Mouse (Mus musculus) CH12.LX (cell line): ENCODE data around the gene Prkag1. TPM values are rescaled to one million over a fixed set of nuclear protein-coding genes. Genes with fewer than 3 reads are reported as not detected.

Experiments used
- DNase-seq: peaks from one replicate; pipeline ENCODE4 v3.0.0-alpha.2; 2013; ENCODE audit errors: extremely low read depth
- H3K27ac ChIP-seq: 2 replicates; pipeline ENCODE4 v1.5.1; 2012; ENCODE audit warnings: low read depth, mild to moderate bottlenecking, control low read depth, moderate library complexity; ENCODE audit not compliant: insufficient read depth
- H3K27me3 ChIP-seq: replicated peaks from 2 replicates; pipeline ENCODE3; 2012; ENCODE audit warnings: inconsistent platforms
- H3K36me3 ChIP-seq, 2 experiments: replicated peaks in 1 of 2; 2 replicates each; pipeline versions ENCODE3 to v1.6.1; 2012; ENCODE audit warnings: inconsistent platforms in 1 of 2, low read length in 1 of 2, mild to moderate bottlenecking in 1 of 2, mixed read lengths in 1 of 2, moderate library complexity in 1 of 2; ENCODE audit not compliant: control insufficient read depth in 1 of 2, insufficient read depth in 1 of 2
- H3K4me1 ChIP-seq, 2 experiments: 2 replicates each; pipeline ENCODE4 v1.6.1; 2012; ENCODE audit warnings: inconsistent platforms in 1 of 2, moderate library complexity in 1 of 2; ENCODE audit not compliant: insufficient read depth in 2 of 2, control insufficient read depth in 1 of 2
- H3K4me2 ChIP-seq: 2 replicates; pipeline ENCODE4 v1.6.1; 2012; ENCODE audit warnings: low read depth, mild to moderate bottlenecking, control low read depth; ENCODE audit not compliant: poor library complexity, insufficient read depth, severe bottlenecking
- H3K4me3 ChIP-seq, 3 experiments: fragments of 150-350 bp in 1 of 3; sonication (generic) in 1 of 3; replicated peaks in 1 of 3; 2 replicates each; pipeline versions ENCODE3 to v1.5.1; 2011 to 2012; ENCODE audit warnings: low read depth in 2 of 3, low read length in 2 of 3, mild to moderate bottlenecking in 2 of 3, moderate library complexity in 2 of 3, control low read depth in 1 of 3, improper control_type of control experiment in 1 of 3, inconsistent platforms in 1 of 3, mixed read lengths in 1 of 3; ENCODE audit not compliant: poor library complexity in 1 of 3
- H3K79me2 ChIP-seq: replicated peaks from 2 replicates; pipeline ENCODE4 v1.6.1; 2012; ENCODE audit warnings: mild to moderate bottlenecking, moderate library complexity; ENCODE audit not compliant: control insufficient read depth, poor library complexity, insufficient read depth, severe bottlenecking; ENCODE audit errors: extremely low read depth
- H3K9ac ChIP-seq: 2 replicates; pipeline ENCODE4 v1.6.1; 2012; ENCODE audit warnings: low read depth, mild to moderate bottlenecking, control low read depth, moderate library complexity; ENCODE audit not compliant: insufficient read depth
- H3K9me3 ChIP-seq: replicated peaks from 2 replicates; pipeline ENCODE3; 2012; ENCODE audit warnings: low read length, inconsistent platforms, mixed read lengths
- BHLHE40 ChIP-seq: IDR thresholded peaks from 2 replicates; pipeline ENCODE4 v1.6.1; 2011; ENCODE audit warnings: mild to moderate bottlenecking, low read depth, low read length, improper control_type of control experiment
- CHD1 ChIP-seq: IDR thresholded peaks from 2 replicates; pipeline ENCODE4 v1.6.1; 2012; ENCODE audit warnings: low read depth, low read length, improper control_type of control experiment, inconsistent platforms
- CTCF ChIP-seq, 2 experiments: IDR thresholded peaks in 1 of 2; conservative IDR thresholded peaks in 1 of 2; 2 replicates each; pipeline ENCODE4 v1.5.1; 2011 to 2012; ENCODE audit warnings: low read depth in 2 of 2, low read length in 2 of 2, improper control_type of control experiment in 1 of 2, inconsistent platforms in 1 of 2, mild to moderate bottlenecking in 1 of 2, moderate library complexity in 1 of 2
- ELF1 ChIP-seq: IDR thresholded peaks from 2 replicates; pipeline ENCODE4 v1.6.1; 2014; ENCODE audit warnings: low read depth, mild to moderate bottlenecking, inconsistent platforms, low read length, improper control_type of control experiment
- EP300 ChIP-seq: IDR thresholded peaks from 2 replicates; pipeline ENCODE4 v1.6.1; 2011; ENCODE audit warnings: low read length, improper control_type of control experiment
- GABPA ChIP-seq: IDR thresholded peaks from 2 replicates; pipeline ENCODE4 v1.6.1; 2012; ENCODE audit warnings: low read depth, low read length, improper control_type of control experiment, inconsistent platforms; ENCODE audit not compliant: insufficient replicate concordance
- HCFC1 ChIP-seq: IDR thresholded peaks from 2 replicates; pipeline ENCODE4 v1.6.1; 2012; ENCODE audit warnings: low read depth, mild to moderate bottlenecking, inconsistent platforms, low read length, improper control_type of control experiment
- IRF4 ChIP-seq: IDR thresholded peaks from 2 replicates; pipeline ENCODE4 v1.6.1; 2014; ENCODE audit warnings: low read depth, mild to moderate bottlenecking, inconsistent platforms, low read length, improper control_type of control experiment
- MAFK ChIP-seq: IDR thresholded peaks from 2 replicates; pipeline ENCODE4 v1.6.1; 2011; ENCODE audit warnings: low read length, improper control_type of control experiment; ENCODE audit not compliant: insufficient replicate concordance
- MAZ ChIP-seq: IDR thresholded peaks from 2 replicates; pipeline ENCODE4 v1.6.1; 2012; ENCODE audit warnings: low read depth, mild to moderate bottlenecking, inconsistent platforms, low read length, improper control_type of control experiment, moderate library complexity
- MYC ChIP-seq: IDR thresholded peaks from 2 replicates; pipeline ENCODE4 v1.6.1; 2011; ENCODE audit warnings: low read depth, mild to moderate bottlenecking, improper control_type of control experiment, low read length
- PAX5 ChIP-seq: IDR thresholded peaks from 2 replicates; pipeline ENCODE4 v1.6.1; 2012; ENCODE audit warnings: low read length, inconsistent platforms, mixed read lengths
- POLR2A ChIP-seq: IDR thresholded peaks from 2 replicates; pipeline ENCODE4 v1.6.1; 2011; ENCODE audit warnings: low read depth, mild to moderate bottlenecking, improper control_type of control experiment, low read length
- POLR2AphosphoS2 ChIP-seq: IDR thresholded peaks from 2 replicates; pipeline ENCODE4 v1.6.1; 2011; ENCODE audit warnings: low read depth, low read length, improper control_type of control experiment
- RAD21 ChIP-seq: IDR thresholded peaks from 2 replicates; pipeline ENCODE4 v1.6.1; 2011; ENCODE audit warnings: low read depth, mild to moderate bottlenecking, low read length, improper control_type of control experiment, moderate library complexity
- RCOR1 ChIP-seq: conservative IDR thresholded peaks from 2 replicates; pipeline ENCODE4 v1.6.1; 2012; ENCODE audit warnings: low read depth, mild to moderate bottlenecking, inconsistent platforms, low read length, improper control_type of control experiment
- SIN3A ChIP-seq: IDR thresholded peaks from 2 replicates; pipeline ENCODE4 v1.6.1; 2012; ENCODE audit warnings: low read length, improper control_type of control experiment, inconsistent platforms
- TBP ChIP-seq: conservative IDR thresholded peaks from 2 replicates; pipeline ENCODE4 v1.6.1; 2011; ENCODE audit warnings: low read depth, low read length, improper control_type of control experiment
- UBTF ChIP-seq: IDR thresholded peaks from 2 replicates; pipeline ENCODE4 v1.6.1; 2012; ENCODE audit warnings: low read depth, mild to moderate bottlenecking, inconsistent platforms, low read length, improper control_type of control experiment, moderate library complexity
- USF1 ChIP-seq: IDR thresholded peaks from 2 replicates; pipeline ENCODE4 v1.6.1; 2014; ENCODE audit warnings: low read depth, mild to moderate bottlenecking, inconsistent platforms, low read length, improper control_type of control experiment
- ZC3H11A ChIP-seq: IDR thresholded peaks from 2 replicates; pipeline ENCODE4 v1.6.1; 2012; ENCODE audit warnings: low read depth, mild to moderate bottlenecking, inconsistent platforms, low read length, improper control_type of control experiment
- ZNF384 ChIP-seq: IDR thresholded peaks from 2 replicates; pipeline ENCODE4 v1.6.1; 2012; ENCODE audit warnings: low read depth, low read length, improper control_type of control experiment, inconsistent platforms
- dilution Hi-C: fragments of 300-500 bp; cut with MboI; formaldehyde crosslinking; loops from 2 replicates; pipeline ENCODE4 v1.14.3; 2020; ENCODE audit warnings: low sequenced_read_pairs; ENCODE audit not compliant: extremely low pct_unique_long_range_greater_than_20kb, extremely low pct_ligation_motif_present
- in situ Hi-C: fragments of 300-500 bp; cut with MboI; formaldehyde crosslinking; loops from 3 replicates; pipeline ENCODE4 v1.14.3; 2019; ENCODE audit warnings: low sequenced_read_pairs, low pct_ligation_motif_present, low pct_unique_long_range_greater_than_20kb, mixed read lengths
- polyA plus RNA-seq: library from polyadenylated mRNA; unstranded; fragments of >175 nt; gene quantifications from 2 replicates; pipeline ENCODE4 v1.2.1, GENCODE M21; 2012; ENCODE audit warnings: low read depth; ENCODE audit not compliant: insufficient read length
- total RNA-seq, 2 experiments: library from RNA; depleted of rRNA; stranded (reverse); fragments of 300-350 nt in 1 of 2; fragments of >200 nt in 1 of 2; gene quantifications; 2 replicates each; pipeline ENCODE4 v1.2.3; 2012 to 2014

Prkag1 gene
- total and polyA plus RNA-seq, 3 experiments, result 49.4 to 87.5 (median 66.1) TPM

DNA sequence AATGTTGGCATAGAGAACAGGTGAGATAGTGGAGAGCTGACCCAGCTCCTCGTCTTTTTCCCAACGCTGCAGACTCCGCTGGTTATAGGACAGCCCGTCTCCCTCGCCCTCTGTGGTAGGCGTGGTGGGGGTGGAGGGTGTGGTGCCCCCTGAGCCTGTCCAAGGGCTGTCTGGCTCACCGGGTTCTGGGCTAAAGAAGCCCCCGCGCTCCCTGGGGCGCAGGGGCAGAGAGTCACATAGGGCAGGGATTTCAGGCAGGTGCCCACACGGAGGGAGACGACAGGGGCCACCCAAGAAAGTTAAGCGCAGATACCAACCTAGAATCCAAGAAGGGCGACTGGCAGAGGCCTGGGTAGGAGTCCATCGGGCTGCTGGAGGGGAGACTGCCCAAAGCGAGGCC lies 22.9 kb upstream of the Prkag1 start:
- Histone ChIP-seq H3K4me1 (no peaks in the 10 kb centered on the region), H3K27me3 (no peaks in the 10 kb centered on the region), H3K9ac (no peak overlapping the region), H3K36me3 (peaks cover 98 to 99% of the 10 kb centered on the region in 2 experiments), H3K4me2 (no peak overlapping the region), H3K27ac (no peak overlapping the region), H3K79me2 (no peaks in the 10 kb centered on the region), H3K9me3 (no peaks in the 10 kb centered on the region), H3K4me3 (no peak overlapping the region)
- in situ Hi-C loops, result no loop called here
- DNase-seq, result no peak
- dilution Hi-C loops, result no loop called here
- no peak for TF ChIP-seq IRF4
- TF ChIP-seq MAFK, result no peak
- no peak for TF ChIP-seq MAZ
- no peak for TF ChIP-seq MYC
- no peak for TF ChIP-seq POLR2AphosphoS2
- no peak for TF ChIP-seq ZNF384
- TF ChIP-seq HCFC1, result no peak
- TF ChIP-seq USF1, result no peak
- no peak for TF ChIP-seq CHD1
- no peak for TF ChIP-seq EP300
- no peak for TF ChIP-seq PAX5
- TF ChIP-seq POLR2A, result no peak
- TF ChIP-seq SIN3A, result no peak
- TF ChIP-seq RAD21, result no peak
- TF ChIP-seq BHLHE40, result no peak
- TF ChIP-seq ZC3H11A, result no peak
- TF ChIP-seq RCOR1, result no peak
- no peak for TF ChIP-seq CTCF (conservative IDR thresholded peaks at IDR 0.05 in 1 of 2, IDR thresholded peaks at IDR 0.05 in 1 of 2; ENCODE audit: low read depth in 2 of 2, low read length in 2 of 2)
- TF ChIP-seq UBTF, result no peak

DNA sequence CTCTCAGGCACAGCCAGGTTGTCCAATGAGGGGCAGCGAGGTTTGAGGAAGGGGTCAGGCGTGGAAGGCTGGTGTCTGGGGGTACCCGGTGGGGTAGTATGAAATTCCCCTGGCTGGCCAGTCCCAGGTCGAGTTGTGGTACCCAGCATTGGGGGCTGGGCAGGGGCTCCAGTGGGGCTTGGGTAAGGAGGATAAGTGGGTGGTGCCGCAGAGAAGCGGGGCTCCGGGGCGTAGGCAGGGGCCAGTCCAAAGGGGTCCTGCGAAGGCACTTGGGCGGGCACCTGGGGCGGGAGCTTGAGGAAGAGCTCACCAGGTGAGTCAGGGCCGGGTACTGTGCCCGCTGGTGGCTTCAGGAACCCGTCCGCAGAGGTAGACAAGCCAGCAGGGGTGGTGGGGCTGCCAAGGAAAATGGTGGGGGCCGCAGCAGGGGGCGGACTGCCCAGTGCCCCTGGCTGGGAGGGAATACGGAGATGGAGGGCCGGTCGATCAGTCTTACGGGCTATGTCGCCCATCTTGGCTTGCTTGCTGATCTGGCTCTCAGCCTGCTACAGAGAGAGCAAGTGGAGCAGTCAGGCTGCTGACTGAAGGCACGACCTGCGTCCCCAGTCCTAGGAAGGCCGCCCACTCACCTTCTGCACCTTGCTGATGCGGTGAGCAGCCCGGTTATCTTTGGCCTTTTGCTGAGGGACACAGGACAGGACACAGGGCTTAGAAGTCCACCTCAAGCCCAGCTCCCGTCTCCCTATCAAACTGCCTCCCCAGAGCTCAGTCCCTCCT lies 22.0 kb upstream of the Prkag1 start:
- H3K27me3 ChIP-seq, result no peaks in the 10 kb centered on the region
- no peaks in the 10 kb centered on the region for H3K9me3 ChIP-seq
- no peak overlapping the region for H3K9ac ChIP-seq
- DNase-seq, result no peak
- H3K36me3 ChIP-seq, result peaks cover 99 to 100% of the 10 kb centered on the region in 2 experiments
- H3K27ac ChIP-seq, result no peak overlapping the region
- TF ChIP-seq ELF1 (no peak), ZC3H11A (no peak), USF1 (no peak), TBP (no peak), GABPA (no peak)
- in situ Hi-C loops (no loop called here), dilution Hi-C loops (no loop called here)
- peaks cover 6% of the 10 kb centered on the region; the same call in 1 of the 2 replicates for H3K79me2 ChIP-seq
- H3K4me2 ChIP-seq, result no peak overlapping the region
- no peaks in the 10 kb centered on the region for H3K4me1 ChIP-seq
- H3K4me3 ChIP-seq, result no peak overlapping the region
